Mouse (Mus musculus) heart, embryonic 10.5 days (tissue): Measurements from ENCODE around the gene Alpi. TPM values are rescaled to one million over a fixed set of nuclear protein-coding genes. Genes with fewer than 3 reads are reported as not detected.
A peak's percentile ranks its signal among the peaks of the same experiment; 100 is the strongest.

Experiments used
- DNase-seq: peaks from one replicate; pipeline ENCODE4 v3.0.0-alpha.2; 2017; ENCODE audit warnings: low spot score
- H3K27ac ChIP-seq: fragments of 300-500 bp; sonication (generic); 2 replicates; pipeline ENCODE4 v1.5.1; 2016; ENCODE audit warnings: mild to moderate bottlenecking
- H3K27me3 ChIP-seq: fragments of 300-500 bp; sonication (generic); 2 replicates; pipeline ENCODE4 v1.6.1; 2016; ENCODE audit warnings: mild to moderate bottlenecking; ENCODE audit not compliant: poor library complexity, insufficient read depth, severe bottlenecking
- H3K36me3 ChIP-seq: fragments of 300-500 bp; sonication (generic); 2 replicates; pipeline ENCODE4 v1.6.1; 2016; ENCODE audit warnings: mild to moderate bottlenecking, moderate library complexity
- H3K4me1 ChIP-seq: fragments of 300-500 bp; sonication (generic); 2 replicates; pipeline ENCODE4 v1.6.1; 2016; ENCODE audit warnings: mild to moderate bottlenecking
- H3K4me3 ChIP-seq: fragments of 300-500 bp; sonication (generic); 2 replicates; pipeline ENCODE4 v1.5.1; 2016; ENCODE audit warnings: mild to moderate bottlenecking, moderate library complexity
- H3K9me3 ChIP-seq: fragments of 300-500 bp; sonication (generic); 2 replicates; pipeline ENCODE4 v1.6.1; 2016; ENCODE audit warnings: mild to moderate bottlenecking, moderate library complexity
- WGBS: fragments of 180-500 bp; shearing (Covaris S2); methylation state at CpG from one replicate; pipeline ENCODE4 v1.1.7; 2016; 5-methylcytosine and 5-hydroxymethylcytosine counted together
- polyA plus RNA-seq: library from polyadenylated mRNA; unstranded; fragments of >200 nt; fragmentation: Nextera tagmentation; extraction: Ambion mirVana; gene quantifications from 2 replicates; pipeline ENCODE4 v1.2.1, GENCODE M21; 2016

Alpi gene
- not detected in 2 replicates for polyA plus RNA-seq

DNA sequence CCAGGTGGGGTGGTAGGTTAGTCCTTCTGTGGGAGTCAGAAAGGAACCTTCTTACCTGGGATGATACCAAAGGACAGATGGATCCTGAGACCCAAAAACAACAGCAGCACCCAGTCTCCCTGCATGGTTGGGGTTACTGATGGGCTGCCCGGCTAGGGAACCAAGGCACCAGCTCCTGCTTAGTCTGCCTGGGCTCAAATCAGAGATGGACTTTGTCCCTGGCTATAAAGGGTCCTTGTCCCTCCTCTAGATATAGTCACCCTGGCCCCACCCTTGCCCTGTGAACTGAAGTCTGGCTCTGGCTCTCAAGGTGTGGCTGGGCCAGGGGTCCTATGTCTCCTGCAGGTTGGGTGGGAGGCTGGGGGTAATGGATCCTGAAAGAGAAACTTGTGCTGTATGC lies at the start of gene Alpi:
Gene Alpi, minus strand, starts transcription at position 196 of the 400 bp plus-strand sequence.
- peaks cover 28% of the 10 kb centered on the region for H3K27me3 ChIP-seq
- peaks cover 8% of the 10 kb centered on the region; the same call in 1 of the 2 replicates for H3K4me1 ChIP-seq
- no peaks in the 10 kb centered on the region for H3K9me3 ChIP-seq
- WGBS = 75% methylated on average over 1 of the region's 1 CpGs
- H3K36me3 ChIP-seq = no peaks in the 10 kb centered on the region
- no peak within 1 kb of the TSS for H3K27ac ChIP-seq
- no peak within 1 kb of the TSS for H3K4me3 ChIP-seq
- no peak for DNase-seq

DNA sequence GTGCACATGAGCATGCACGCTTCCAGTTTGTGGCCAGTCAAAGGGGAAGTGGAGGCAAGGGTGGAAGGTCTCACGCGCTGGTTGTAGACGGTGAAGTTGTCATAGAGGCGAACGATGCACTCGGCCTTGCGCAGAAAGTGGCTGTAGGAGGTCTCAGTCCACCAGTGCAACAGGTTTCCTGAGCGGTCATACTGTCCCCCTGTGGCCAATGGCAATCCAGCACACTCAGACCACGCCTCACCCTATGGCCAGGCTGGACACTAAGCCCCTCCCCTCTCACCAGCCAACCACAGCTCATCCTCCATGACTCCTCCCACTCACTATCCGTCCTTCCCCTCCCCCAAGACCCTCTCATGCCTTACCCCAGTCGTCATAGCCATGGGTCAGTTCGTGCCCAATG lies 48.0 kb upstream of the Alpi start:
- Histone ChIP-seq H3K36me3 (no peaks in the 10 kb centered on the region), H3K4me3 (no peak overlapping the region), H3K4me1 (peaks cover 8% of the 10 kb centered on the region), H3K27ac (no peak overlapping the region), H3K9me3 (no peaks in the 10 kb centered on the region), H3K27me3 (peaks cover 96% of the 10 kb centered on the region)
- 33% methylated on average over 13 of the region's 13 CpGs for WGBS
- no peak for DNase-seq

DNA sequence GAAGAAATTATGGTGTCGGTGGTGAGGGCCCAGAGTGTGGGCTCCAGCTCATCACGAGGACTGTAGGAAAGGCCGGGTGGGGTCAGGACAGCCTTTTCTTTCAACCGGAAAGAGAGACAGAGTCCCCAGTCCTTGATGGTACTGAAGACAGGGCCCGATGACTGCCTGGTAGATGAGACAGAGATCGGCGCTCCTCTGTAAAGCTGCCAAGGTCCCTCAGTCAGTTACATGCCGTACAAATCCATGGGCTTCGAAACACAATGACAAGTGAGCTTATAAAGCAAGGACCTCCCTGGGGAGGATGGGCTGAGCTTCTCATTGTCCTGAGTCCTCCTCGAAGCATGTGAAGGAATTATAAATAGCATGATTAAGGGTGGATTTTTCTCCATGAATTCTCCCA lies 41.7 kb upstream of the Alpi start:
- WGBS = 81% methylated on average over 10 of the region's 10 CpGs
- no peaks in the 10 kb centered on the region for H3K4me1 ChIP-seq

DNA sequence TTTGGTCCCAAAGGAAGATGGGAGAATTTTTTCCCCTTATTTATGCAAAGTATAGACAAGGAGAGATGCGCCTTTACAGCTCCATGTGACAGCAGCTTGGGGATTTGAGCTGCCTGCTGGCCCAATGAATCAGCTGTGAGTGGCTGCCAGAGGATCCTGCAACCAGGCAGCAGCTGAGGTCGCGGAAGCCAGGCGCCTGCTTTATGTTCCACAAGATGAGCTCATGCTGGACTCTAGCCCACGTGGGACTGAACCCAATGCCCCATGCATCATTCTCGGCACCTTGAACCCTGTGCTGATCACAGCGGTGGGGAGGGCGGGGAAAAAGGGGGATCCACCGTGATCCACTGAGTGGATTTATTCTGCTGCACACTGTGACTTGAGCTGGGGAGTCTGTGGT lies 41.0 kb upstream of the Alpi start:
- Histone ChIP-seq H3K27me3 (peaks cover 55% of the 10 kb centered on the region), H3K9me3 (no peaks in the 10 kb centered on the region), H3K27ac (no peak overlapping the region), H3K4me3 (no peak overlapping the region), H3K36me3 (no peaks in the 10 kb centered on the region), H3K4me1 (no peaks in the 10 kb centered on the region)
- no peak for DNase-seq
- 73% methylated on average over 9 of the region's 9 CpGs for WGBS

More for the DNA sequence above, 41.7 kb upstream of the Alpi start:
- DNase-seq = no peak
- Histone ChIP-seq H3K4me3 (no peak overlapping the region), H3K27ac (no peak overlapping the region), H3K36me3 (no peaks in the 10 kb centered on the region), H3K27me3 (peaks cover 62% of the 10 kb centered on the region), H3K9me3 (no peaks in the 10 kb centered on the region)

DNA sequence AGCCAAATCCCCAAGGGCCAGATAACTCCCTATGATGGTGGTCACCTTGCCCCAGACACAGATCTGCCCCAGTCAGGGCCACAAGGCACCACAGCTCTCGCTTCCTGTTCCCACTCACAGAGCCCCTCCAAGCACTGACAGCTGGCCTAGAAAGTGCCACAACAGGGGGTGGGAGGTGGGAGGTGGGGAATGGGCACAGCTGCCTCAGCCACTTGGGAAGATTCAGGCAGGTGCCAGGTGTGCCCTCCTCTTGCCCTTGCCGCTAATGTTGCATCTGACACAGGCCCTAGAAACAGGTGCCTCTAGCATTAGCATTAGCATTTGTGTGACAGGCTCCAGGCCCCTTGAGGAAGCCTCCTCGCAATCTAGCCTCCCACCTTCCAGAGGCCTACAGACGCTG lies 40.1 kb upstream of the Alpi start:
- Histone ChIP-seq H3K4me3 (no peak overlapping the region), H3K27ac (no peak overlapping the region), H3K27me3 (peaks cover 46% of the 10 kb centered on the region), H3K4me1 (no peaks in the 10 kb centered on the region), H3K9me3 (no peaks in the 10 kb centered on the region), H3K36me3 (no peaks in the 10 kb centered on the region)
- WGBS = 86% methylated on average over 4 of the region's 4 CpGs
- DNase-seq = no peak

DNA sequence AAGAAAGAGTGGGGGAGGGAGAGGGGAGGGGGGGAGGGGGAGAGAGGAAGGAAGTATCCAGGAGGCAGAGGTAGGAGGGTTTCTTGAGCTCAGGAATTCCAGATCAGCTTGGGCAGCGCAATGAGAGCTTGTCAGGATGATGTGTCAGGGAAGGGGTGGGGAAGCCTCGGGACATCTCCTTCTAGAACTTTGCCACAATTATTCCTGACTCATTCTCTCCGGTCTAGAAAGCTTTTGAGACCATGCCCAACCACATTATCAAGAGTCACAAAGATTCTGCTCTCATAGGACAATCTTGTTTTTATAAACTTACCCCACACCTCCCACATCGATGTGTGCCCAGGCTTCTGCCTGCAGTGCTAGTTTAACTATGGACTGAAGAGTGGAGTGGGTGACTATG lies 30.4 kb upstream of the Alpi start:
- 70% methylated on average over 4 of the region's 4 CpGs for WGBS
- H3K4me1 ChIP-seq = peaks cover 8% of the 10 kb centered on the region
- H3K36me3 ChIP-seq = no peaks in the 10 kb centered on the region
- no peak overlapping the region for H3K27ac ChIP-seq
- H3K9me3 ChIP-seq = no peaks in the 10 kb centered on the region
- H3K4me3 ChIP-seq = no peak overlapping the region
- H3K27me3 ChIP-seq = peaks cover 29% of the 10 kb centered on the region
- no peak for DNase-seq

DNA sequence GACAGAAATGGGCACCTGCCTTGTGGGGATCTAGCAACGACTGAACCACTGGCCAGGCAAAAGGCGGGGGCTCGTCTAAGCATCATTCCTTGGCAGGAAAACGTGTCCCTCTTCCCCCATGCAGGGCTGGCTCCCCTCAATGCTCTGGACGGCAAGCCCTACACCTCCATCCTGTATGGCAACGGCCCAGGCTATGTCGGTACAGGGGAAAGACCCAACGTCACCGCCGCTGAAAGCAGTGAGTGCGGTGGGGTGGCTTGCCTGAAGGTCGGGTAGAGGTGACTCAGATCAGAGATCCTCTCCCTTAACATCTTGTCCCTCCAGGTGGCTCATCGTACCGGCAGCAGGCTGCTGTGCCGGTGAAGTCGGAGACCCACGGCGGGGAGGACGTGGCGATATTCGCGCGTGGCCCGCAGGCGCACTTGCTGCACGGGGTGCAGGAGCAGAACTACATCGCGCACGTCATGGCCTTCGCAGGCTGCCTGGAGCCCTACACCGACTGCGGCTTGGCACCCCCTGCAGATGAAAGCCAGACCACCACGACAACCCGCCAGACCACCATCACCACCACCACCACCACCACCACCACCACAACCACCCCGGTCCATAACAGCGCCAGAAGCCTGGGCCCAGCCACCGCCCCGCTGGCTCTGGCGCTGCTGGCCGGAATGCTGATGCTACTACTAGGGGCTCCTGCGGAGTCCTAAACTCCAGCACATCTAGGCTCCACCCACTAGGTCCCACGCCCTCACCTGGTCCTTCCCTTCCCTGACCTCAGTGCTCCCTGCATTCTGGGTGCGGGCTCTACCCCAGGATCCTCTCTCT lies 26.0 kb upstream of the Alpi start:
- no peaks in the 10 kb centered on the region for H3K9me3 ChIP-seq
- H3K4me3 ChIP-seq = peak overlapping the region; percentile 45
- H3K4me1 ChIP-seq = peaks cover 8% of the 10 kb centered on the region
- H3K27ac ChIP-seq = no peak overlapping the region
- WGBS = 9% methylated on average over 43 of the region's 43 CpGs
- no peaks in the 10 kb centered on the region for H3K36me3 ChIP-seq
- H3K27me3 ChIP-seq = peaks cover 58% of the 10 kb centered on the region
- DNase-seq = no peak

DNA sequence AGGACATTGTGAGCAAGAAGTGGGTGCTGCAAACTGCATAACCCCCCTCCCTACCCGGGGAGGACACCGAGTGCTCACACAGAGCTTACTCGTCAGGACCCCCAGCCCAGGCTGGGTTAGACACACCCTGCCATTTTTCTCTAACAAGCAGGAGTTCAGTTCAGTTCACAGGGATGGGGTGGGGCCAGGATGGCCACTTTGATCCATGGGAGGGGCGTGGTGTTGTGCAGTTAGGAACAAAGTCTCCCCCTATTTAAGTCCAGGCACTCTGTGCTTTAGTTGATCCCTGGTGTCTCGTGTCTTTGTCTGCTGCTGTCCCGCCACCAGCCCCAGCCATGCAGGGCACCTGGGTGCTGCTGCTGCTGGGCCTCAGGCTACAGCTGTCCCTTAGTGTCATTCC lies 23.3 kb upstream of the Alpi start, which contains the start of gene Akp3:
Gene Akp3, plus strand, starts transcription at position 301 of the 400 bp plus-strand sequence.
- peaks cover 61% of the 10 kb centered on the region for H3K27me3 ChIP-seq
- H3K27ac ChIP-seq = no peak within 1 kb of the TSS
- H3K9me3 ChIP-seq = no peaks in the 10 kb centered on the region
- peaks cover 8% of the 10 kb centered on the region for H3K4me1 ChIP-seq
- WGBS = 69% methylated on average over 6 of the region's 6 CpGs
- no peak for DNase-seq
- H3K36me3 ChIP-seq = no peaks in the 10 kb centered on the region
- no peak within 1 kb of the TSS for H3K4me3 ChIP-seq

DNA sequence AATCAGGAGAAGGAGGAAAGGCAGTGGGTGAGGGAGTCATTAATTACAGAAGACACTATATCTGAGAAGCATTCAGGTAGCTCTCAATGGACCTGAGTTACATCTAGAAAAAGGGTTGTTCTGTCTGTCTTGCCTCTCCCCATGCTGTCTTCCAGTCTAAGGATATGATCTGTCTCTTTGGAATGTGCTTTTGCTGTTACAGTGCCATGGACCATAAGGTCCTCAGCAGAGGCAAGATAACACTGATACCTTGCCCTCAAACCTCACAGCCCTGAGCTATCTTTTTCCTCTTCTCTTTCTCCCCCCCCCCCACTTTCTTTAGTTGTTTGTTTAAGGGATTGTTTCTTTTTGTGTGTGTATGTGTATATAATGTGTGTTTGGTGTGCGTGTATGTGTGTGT lies 13.4 kb upstream of the Alpi start:
- no peak for DNase-seq
- Histone ChIP-seq H3K36me3 (no peaks in the 10 kb centered on the region), H3K27me3 (0 out of 2 replicates have a peak, but pooled peaks cover 5% of the 10 kb centered on the region), H3K9me3 (no peaks in the 10 kb centered on the region), H3K4me3 (no peak overlapping the region), H3K4me1 (no peaks in the 10 kb centered on the region), H3K27ac (no peak overlapping the region)
- WGBS = 81% methylated on average over 1 of the region's 1 CpGs

DNA sequence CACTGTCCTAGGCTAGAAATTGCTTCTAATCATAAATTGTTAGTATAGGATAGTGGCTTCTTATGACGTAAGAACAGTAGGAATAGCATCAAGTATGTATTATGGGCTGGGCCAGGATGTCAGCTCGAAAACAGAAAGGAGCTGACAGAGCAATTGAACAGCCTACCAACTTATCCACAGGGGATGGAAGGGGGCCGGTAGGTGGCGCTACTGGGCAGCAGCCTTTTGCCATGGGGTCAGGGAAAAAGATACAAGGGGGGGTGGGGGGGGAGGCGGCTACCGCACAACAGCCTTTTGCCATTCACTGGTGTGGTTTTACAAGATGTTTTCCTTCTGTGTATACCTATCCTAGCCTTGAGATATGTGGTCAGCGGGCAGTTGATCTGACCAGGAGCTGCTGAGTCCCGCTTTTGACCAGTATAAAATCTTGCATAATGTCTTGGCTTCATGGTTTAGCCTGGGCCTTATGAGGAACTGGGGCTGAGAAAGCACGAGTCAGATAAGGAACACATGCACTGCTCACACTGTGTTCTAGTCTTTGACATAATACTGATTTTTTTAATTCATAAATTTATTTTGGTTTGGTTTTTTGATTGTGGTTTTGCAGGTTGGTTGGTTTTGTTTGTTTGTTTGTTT lies 10.4 kb upstream of the Alpi start:
- no peak overlapping the region for H3K4me3 ChIP-seq
- DNase-seq = no peak
- H3K4me1 ChIP-seq = no peaks in the 10 kb centered on the region
- no peak overlapping the region for H3K27ac ChIP-seq
- H3K36me3 ChIP-seq = no peaks in the 10 kb centered on the region
- 0 out of 2 replicates have a peak, but pooled peaks cover 5% of the 10 kb centered on the region for H3K27me3 ChIP-seq
- WGBS = 38% methylated on average over 9 of the region's 9 CpGs
- no peaks in the 10 kb centered on the region for H3K9me3 ChIP-seq

DNA sequence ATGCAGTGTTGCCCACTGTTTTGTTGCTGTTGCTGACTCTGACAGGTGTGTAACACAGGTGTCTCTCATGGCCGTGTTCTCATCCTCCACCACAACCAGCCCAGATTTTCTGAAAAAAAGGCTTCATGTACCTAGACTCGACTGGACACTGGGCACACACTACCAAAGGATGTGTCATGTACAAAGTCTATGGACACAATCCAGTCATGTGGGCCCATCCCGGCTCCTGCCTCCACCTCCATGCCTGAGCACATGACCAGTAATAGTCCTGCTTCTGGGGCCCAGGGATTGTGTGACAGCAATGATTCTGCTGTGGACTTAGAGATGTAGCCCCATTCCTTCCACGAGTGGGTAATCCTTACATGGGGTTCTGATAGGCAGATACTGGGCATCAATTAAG lies 7.2 kb upstream of the Alpi start:
- 86% methylated on average over 4 of the region's 4 CpGs for WGBS
- H3K27me3 ChIP-seq = no peaks in the 10 kb centered on the region
- H3K4me3 ChIP-seq = no peak overlapping the region
- H3K27ac ChIP-seq = no peak overlapping the region
- H3K9me3 ChIP-seq = no peaks in the 10 kb centered on the region
- H3K4me1 ChIP-seq = no peaks in the 10 kb centered on the region
- DNase-seq = no peak
- H3K36me3 ChIP-seq = no peaks in the 10 kb centered on the region

DNA sequence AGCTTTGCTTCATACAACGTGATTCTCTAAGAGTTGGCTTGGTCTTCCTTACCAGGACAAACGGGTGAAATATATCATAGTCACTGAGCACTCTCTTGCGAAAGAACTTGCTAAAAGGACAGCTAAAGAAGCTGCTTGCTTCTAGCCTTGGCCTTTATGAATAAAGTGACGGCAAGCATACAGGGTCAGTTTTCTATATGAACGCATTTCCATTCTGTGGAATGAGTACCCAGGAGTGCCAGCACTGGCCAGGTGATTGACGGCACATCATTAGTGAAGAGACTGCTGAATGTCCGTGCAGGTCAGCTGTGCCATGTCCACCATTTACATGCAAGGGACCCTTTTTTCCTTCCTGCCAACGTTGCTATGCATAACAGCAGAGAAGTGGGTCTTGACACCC lies 5.1 kb upstream of the Alpi start:
- Histone ChIP-seq H3K9me3 (no peaks in the 10 kb centered on the region), H3K36me3 (no peaks in the 10 kb centered on the region), H3K27me3 (no peaks in the 10 kb centered on the region), H3K4me3 (no peak overlapping the region), H3K27ac (no peak overlapping the region), H3K4me1 (no peaks in the 10 kb centered on the region)
- no peak for DNase-seq
- whole genome bisulfite sequencing = 77% methylated on average over 8 of the region's 8 CpGs

DNA sequence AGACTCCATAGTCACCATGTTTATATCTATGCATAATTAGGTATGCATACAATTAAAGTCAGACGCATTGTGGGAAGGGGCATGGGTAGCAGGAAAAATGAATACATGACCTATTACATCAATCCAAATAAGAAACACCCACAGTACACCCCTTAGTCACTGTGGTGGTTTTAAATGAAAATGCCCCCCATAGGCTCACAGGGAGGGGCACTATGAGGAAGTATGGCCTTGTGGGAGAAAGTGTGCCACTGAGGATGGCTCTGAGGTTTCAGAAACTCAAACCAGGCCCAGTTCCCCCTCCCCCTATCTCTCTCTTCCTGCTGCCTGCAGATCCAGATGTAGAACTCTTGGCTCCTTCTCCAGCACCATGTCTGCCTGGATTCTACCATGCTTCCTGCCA lies 2.5 kb upstream of the Alpi start:
- Histone ChIP-seq H3K27ac (no peak overlapping the region), H3K9me3 (no peaks in the 10 kb centered on the region), H3K4me3 (no peak overlapping the region), H3K36me3 (no peaks in the 10 kb centered on the region), H3K27me3 (peaks cover 17% of the 10 kb centered on the region), H3K4me1 (0 out of 2 replicates have a peak, but pooled peaks cover under 1% of the 10 kb centered on the region)
- WGBS = 93% methylated on average over 1 of the region's 1 CpGs
- DNase-seq = no peak
